Mouse (Mus musculus) left cerebral cortex, adult 2 months (tissue): Measurements from ENCODE around the gene Nop16. TPM values are rescaled to one million over a fixed set of nuclear protein-coding genes. Genes with fewer than 3 reads are reported as not detected.

Experiments
- DNase-seq, 2 experiments: peaks; one replicate each; pipeline ENCODE4 v3.0.0; 2021 to 2022; ENCODE audit warnings: low spot score in 2 of 2, mixed read lengths in 1 of 2; ENCODE audit errors: extremely low spot score in 1 of 2
- H3K27ac ChIP-seq: fragments of 200-600 bp; 2 replicates; pipeline ENCODE4 v1.8.1; 2022
- H3K4me3 ChIP-seq: fragments of 200-600 bp; 2 replicates; pipeline ENCODE4 v1.8.1; 2022
- CTCF ChIP-seq: fragments of 200-600 bp; IDR thresholded peaks from 2 replicates; pipeline ENCODE4 v1.8.1; 2022; ENCODE audit warnings: antibody characterized with exemption, mild to moderate bottlenecking, moderate library complexity
- intact Hi-C: fragments of 180-260 bp; cut with DNase I; formaldehyde crosslinking; loops from one replicate; pipeline ENCODE4 v1.15.1; 2025
- total RNA-seq, 2 experiments: library from RNA; stranded (reverse); gene quantifications; 2 replicates each; pipeline ENCODE4 v1.2.3; 2021

Nop16 gene
- total RNA-seq, 2 experiments from 2014 or later: 24.1 to 26.8 TPM

- Histone ChIP-seq H3K27ac (peak overlapping the region; percentile 99), H3K4me3 (peak overlapping the region; percentile 94)
- no peak; the same call in 1 of the 2 replicates for TF ChIP-seq CTCF
- peak in 1 of 2 experiments; percentile 41 for DNase-seq
- intact Hi-C loops: loop anchor here (2.0 kb wide), 1 partner anchor 20 kb away; the partner anchor contains the start of genes Higd2a and Nop16
These were observed 20.7 kb upstream of the Nop16 start for GRCm38 (mm10) chr13:54610613-54610971.

GRCm38 (mm10) chr13:54609301-54609700 is 19.4 kb upstream of the Nop16 start:
- intact Hi-C loops: no loop called here
- no peak for DNase-seq
- H3K27ac ChIP-seq: peak overlapping the region; percentile 74
- TF ChIP-seq CTCF: no peak
- peak overlapping the region; percentile 94 for H3K4me3 ChIP-seq

- intact Hi-C loops: no loop called here
- DNase-seq: peak; percentile 38 to 47
- no peak for TF ChIP-seq CTCF
- Histone ChIP-seq H3K4me3 (peak overlapping the region; percentile 94), H3K27ac (peak overlapping the region; percentile 74)
These were observed 18.8 kb upstream of the Nop16 start for GRCm38 (mm10) chr13:54608666-54609065.

- intact Hi-C loops: no loop called here
- H3K4me3 ChIP-seq: peak overlapping the region; percentile 94
These were observed 18.1 kb upstream of the Nop16 start for GRCm38 (mm10) chr13:54608002-54608401.

DNA sequence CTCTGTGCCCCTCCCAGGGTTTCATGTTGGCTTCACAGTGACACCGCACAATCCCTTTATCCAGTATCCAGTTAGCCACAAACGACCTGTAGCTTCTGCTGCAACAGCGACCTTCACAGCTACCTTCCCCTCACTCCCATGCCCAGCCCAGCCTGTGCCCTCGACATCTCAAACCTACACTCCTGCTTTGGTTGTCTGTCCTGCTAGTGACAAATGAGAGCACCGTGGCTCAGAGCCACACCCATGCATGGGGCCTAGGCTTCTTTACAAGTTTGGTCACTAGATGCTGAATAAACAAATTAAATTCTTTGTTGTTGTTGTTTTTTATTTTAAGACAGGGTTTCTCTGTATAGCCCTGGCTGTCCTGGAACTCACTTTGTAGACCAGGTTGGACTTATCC is 17.3 kb upstream of the Nop16 start:
- no peak for DNase-seq
- Histone ChIP-seq H3K4me3 (no peak overlapping the region), H3K27ac (no peak overlapping the region)
- no peak for TF ChIP-seq CTCF
- intact Hi-C loops: no loop called here

More at GRCm38 (mm10) chr13:54608002-54608401, 18.1 kb upstream of the Nop16 start:
- no peak for DNase-seq
- peak overlapping the region; percentile 74 for H3K27ac ChIP-seq
- TF ChIP-seq CTCF: no peak

- no peak for DNase-seq
- H3K4me3 ChIP-seq: no peak overlapping the region
- peak overlapping the region; percentile 18; the same call in 1 of the 2 replicates for H3K27ac ChIP-seq
- intact Hi-C loops: no loop called here
- TF ChIP-seq CTCF: no peak
These were observed 15.5 kb upstream of the Nop16 start for GRCm38 (mm10) chr13:54605426-54605825.

GRCm38 (mm10) chr13:54604221-54604620 is 14.3 kb upstream of the Nop16 start:
- intact Hi-C loops: no loop called here
- no peak overlapping the region for H3K4me3 ChIP-seq
- no peak overlapping the region for H3K27ac ChIP-seq
- no peak for DNase-seq
- TF ChIP-seq CTCF: no peak

- Histone ChIP-seq H3K27ac (no peak overlapping the region), H3K4me3 (no peak overlapping the region)
- DNase-seq: no peak
- intact Hi-C loops: no loop called here
- no peak; the same call in 1 of the 2 replicates for TF ChIP-seq CTCF
These were observed 13.6 kb upstream of the Nop16 start for GRCm38 (mm10) chr13:54603501-54603900.

GRCm38 (mm10) chr13:54602639-54603111 is 12.8 kb upstream of the Nop16 start:
- no peak for DNase-seq
- H3K27ac ChIP-seq: no peak overlapping the region
- no peak overlapping the region for H3K4me3 ChIP-seq
- intact Hi-C loops: no loop called here
- TF ChIP-seq CTCF: no peak

GRCm38 (mm10) chr13:54598622-54599143 is 8.8 kb upstream of the Nop16 start:
- no peak overlapping the region for H3K4me3 ChIP-seq
- no peak for DNase-seq
- H3K27ac ChIP-seq: no peak overlapping the region
- intact Hi-C loops: no loop called here
- TF ChIP-seq CTCF: no peak

- no peak for DNase-seq
- no peak for TF ChIP-seq CTCF
- Histone ChIP-seq H3K27ac (no peak overlapping the region), H3K4me3 (no peak overlapping the region)
- intact Hi-C loops: no loop called here
These were observed 7.0 kb upstream of the Nop16 start for GRCm38 (mm10) chr13:54596870-54597269.

GRCm38 (mm10) chr13:54596107-54596690 is 6.3 kb upstream of the Nop16 start:
- no peak for DNase-seq
- no peak for TF ChIP-seq CTCF
- Histone ChIP-seq H3K4me3 (no peak overlapping the region), H3K27ac (no peak overlapping the region)
- intact Hi-C loops: no loop called here

DNA sequence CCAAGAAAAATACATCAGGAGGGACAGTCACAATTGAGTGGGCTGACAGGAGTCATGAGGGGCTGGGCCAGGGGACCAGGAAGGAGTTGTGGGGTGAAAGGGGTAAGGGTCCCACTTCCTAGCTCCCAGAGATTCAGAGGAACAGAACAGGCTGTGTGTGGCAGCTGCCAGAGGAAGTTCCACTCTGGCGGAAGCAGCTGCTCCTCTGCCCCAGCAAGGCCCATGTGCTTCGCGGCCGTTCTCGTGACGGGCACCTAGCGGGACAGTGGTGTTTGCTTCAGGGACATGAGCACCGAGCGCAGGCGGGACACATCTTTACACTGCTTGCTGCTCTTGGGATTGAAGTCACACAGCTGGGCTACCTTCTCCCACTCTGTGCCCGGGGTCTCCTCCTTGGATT is 3.7 kb upstream of the Nop16 start:
- Histone ChIP-seq H3K4me3 (no peak overlapping the region), H3K27ac (no peak overlapping the region)
- no peak for DNase-seq
- no peak for TF ChIP-seq CTCF
- intact Hi-C loops: no loop called here
